Mouse (Mus musculus) brain, adult 2 months (tissue): ENCODE measurements around the gene Acat2.
"Not testable (repeated sequence)": the region's sequence is repeated elsewhere in the genome, so short reads cannot be mapped to it uniquely, and the experiment has no call there.

Experiments used
- DNase-seq: peaks from one replicate; pipeline ENCODE4 v3.0.0; 2011; ENCODE audit warnings: low read depth, low spot score

The Acat2 gene

DNA sequence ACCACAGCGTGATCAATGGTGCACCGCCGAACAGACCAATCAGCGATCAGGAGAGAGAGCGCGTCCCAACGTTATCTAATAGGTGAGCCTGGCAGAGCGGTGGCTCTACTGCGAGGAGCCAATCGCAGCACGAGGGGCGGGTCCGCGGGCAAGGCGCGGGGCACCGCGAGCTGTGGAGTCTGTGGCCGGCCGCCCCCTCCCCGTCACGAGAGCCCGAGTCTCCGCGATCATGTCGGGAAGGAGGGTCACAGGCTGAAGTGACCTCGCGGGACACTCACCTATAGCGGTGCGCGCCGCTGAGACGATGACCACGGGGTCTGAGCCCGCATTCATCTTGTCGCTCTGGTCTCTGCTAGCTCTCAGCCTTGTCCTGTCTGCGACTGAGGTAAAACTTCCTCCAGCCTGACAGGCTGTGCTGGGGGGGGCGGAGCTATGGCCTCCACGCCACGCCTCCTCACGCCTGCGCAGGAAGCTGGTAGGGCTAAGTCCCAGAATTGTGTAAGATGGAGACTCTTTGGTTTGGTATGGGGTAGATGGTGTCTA, at the start of gene Acat2:
Acat2 (minus strand) TSS at position 417 of the 543 bp plus-strand sequence.
- peak; percentile 97 for DNase-seq

DNA sequence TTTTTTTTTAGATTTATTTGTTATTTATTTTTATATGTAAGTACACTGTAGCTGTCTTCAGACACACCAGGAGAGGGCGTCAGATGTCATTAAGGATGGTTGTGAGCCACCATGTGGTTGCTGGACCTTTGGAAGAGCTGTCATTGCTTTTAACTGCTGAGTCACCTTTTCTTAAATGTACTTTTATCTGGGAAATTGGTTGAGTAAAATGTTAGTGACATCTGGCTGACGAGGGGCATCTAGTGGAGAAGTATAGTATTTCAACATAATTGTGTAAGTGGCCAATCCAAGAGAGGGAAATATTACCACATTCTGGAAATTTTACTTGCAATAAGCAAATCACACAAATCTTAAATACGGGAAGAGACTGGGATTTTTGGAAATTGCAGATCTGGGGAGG, 49.3 kb upstream of the Acat2 start:
- DNase-seq, result peak; percentile 80

DNA sequence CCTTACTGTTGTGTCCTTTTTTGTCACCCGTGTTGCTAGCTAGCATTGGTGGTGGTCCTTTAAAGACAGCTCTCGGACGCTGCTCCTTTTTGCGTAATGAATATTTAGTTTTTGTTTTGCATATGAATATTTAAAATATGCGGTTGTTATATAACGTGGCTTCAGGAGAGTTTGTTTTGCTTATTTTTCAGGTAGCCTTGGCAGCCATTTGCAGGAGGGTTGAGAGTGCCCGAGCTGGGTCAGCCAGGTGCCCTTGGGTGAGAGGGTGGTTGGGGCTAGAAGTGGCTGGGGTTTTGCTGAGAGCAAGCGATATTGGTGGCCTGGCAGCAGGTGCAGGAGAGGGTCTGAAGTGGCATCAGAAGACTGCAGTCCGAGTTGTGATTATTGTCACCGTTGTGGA, 48.0 kb upstream of the Acat2 start:
- peak; percentile 17 for DNase-seq

DNA sequence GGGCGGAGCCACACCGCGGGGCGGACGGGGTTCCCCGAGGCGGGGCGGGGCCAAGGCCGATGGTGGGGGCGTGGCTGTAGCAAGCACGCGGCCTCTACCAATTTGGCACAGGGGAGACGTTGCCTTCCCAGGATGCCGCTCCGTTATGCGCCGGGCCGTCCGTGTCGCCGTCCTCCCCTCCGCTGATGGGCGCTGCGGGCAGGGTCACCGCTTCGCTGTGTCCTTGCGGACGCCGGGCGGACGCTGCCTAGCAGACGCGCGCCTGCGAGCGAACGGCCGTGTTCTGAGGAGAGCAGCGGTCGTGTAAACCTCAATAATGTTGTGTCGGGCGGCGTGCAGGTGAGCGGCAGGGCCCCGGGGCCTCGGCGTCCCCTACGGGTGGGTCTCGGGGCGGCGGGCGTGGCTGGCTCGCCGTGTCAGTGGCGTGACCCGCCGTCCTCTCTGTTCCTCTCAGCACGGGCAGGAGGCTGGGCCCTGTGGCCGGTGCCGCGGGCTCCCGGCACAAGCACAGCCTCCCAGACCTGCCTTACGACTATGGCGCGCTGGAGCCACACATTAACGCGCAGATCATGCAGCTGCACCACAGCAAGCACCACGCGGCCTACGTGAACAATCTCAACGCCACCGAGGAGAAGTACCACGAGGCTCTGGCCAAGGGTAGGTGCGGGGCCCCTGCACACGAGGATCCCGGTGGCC, 47.3 kb upstream of the Acat2 start:
- peak; percentile 99 for DNase-seq

DNA sequence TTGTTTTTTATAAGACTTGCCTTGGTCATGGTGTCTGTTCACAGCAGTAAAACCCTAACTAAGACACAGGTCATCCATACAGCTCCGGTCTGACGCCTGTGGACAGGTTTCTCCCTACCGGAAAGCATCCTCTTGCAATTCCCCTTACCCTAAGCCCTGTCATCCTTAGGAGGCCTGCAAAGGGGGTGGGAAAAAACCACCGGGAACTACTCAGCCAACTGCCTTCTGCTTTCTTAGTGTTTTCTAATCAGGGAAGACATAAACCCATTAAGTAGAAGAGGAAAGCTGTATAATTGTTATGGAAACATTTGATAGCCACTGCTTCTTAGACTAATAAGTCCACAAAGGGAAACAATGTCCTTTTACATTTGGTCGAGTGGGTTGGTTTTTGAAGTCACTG, 46.4 kb upstream of the Acat2 start:
- DNase-seq, result no peak

DNA sequence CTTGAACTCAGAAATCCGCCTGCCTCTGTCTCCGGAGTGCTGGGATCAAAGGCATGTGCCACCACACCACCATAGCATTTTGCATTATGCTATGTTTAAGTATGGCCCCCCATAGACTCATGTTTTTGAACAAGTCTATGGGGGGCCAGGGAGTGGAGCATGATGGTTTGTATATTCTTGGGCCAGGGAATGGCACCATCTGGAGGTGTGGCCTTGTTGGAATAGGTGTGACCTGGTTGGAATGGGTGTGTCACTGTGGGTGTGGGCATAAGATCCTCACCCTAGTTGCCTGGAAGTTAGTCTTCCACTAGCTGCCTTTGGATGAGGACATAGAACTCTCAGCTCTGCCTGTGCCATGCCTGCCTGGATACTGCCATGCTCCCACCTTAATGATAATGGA, 46.0 kb upstream of the Acat2 start, which contains the start of gene Sod2:
Sod2 (plus strand) TSS at position 301 of the 400 bp plus-strand sequence.
- not testable (repeated sequence) for DNase-seq

DNA sequence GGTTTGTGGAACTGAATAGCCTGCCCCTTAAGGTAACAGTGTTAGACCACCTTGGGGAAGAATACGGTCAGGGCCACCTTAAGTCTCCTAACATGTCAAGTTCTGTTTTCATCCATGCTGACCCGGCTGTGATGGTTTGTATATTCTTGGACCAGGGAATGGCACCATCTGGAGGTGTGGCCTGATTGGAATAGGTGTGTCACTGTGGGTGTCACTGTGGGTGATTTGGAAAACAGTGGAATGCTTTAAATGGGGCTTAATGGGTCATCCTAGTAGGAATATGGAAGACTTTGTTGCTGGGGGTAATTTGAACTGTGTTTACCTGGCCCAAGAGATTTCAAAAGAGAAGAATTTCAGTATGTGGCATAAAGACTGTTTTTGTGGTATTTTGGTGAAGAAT, 43.9 kb upstream of the Acat2 start:
- DNase-seq, result not testable (repeated sequence)

DNA sequence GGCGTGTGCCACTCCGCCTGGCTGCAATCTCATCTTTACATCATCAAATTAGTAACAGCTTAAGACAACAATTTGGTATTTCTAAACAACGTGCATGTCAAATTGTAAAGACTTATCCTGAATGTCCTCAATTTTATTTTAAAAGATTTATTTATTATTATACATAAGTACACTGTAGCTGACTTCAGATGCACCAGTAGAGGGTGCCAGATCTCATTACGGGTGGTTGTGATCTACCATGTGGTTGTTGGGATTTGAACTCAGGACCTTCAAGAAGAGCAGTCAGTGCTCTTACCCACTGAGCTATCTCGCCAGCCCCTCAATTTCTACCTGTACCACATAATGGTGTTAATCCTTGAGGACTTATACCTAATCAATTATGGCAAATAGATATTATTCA, 41.7 kb upstream of the Acat2 start:
- not testable (repeated sequence) for DNase-seq

DNA sequence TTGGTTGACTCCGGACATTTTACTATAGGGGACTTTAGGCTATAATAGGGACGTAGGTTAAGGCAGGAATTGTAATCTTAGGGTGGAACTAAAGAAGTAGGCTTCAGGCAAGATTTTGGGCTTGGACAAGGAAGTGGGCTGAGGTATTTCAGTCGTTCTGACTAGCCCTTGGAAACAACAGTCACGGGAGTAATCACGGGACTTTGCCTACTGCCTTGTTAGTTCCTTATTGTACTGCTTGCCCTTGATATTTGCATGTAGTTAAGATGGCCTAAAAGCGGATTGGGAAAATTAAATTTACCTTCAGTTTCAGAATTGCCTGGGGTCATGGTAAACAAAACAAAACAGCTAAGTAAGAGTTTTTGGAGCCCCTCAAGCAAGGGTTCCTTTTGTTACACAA, 38.5 kb upstream of the Acat2 start:
- DNase-seq, result no peak

DNA sequence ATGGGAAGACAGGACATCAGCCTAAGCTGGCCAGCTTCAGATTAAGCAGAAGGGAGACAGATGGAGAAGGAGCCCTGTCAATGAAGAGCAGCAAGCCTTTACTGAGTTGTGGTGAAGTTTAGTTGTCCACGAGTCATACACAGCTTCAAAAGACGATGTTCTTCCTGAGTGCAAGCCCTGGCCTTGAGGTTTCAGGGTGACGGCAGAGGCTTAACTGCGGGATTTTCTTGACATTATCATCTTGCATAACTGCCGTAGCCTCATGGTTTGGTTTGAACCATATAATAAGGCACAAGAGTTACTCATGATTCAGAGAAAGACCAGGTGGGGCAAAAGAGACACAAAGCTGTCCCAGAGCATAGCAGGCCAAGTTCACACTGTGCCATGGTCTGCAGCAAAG, 37.3 kb upstream of the Acat2 start:
- no peak for DNase-seq

DNA sequence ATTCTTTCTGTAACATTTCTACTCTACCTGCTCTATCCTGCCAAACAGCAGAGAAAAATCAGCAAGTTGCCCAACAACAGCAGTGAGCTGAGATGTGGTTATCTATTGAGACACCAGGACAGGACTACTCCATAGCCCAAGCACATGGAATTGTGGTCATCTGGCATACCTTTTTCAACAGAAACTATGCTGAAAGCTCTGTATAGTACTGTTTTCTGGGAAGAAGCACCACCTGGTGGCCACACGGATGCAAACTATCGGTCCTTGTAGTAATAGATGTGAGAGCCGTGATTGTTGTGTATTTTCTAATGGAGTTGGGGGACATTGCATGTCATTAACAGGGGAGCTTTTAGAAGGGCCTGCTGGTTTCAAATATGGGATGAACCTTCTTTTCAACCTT, 35.8 kb upstream of the Acat2 start:
- peak; percentile 81 for DNase-seq

DNA sequence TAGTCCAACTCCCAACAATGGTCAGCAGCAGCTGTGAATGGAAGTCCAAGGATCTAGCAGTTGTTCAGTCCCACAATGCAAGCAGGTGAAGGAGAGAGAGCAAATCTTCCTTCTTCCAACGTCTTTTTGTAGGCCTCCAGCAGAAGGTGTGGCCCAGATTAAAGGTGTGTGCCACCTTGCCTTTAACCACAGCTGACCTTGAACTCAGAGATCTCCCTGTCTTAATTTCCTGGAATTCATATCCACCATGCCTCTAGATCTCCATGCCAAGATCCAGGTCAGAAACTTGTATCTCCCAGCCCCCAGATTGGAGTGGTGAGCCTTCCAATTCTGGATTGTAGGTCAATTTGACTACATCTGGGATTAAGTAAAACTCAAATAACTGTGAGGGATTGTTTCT, 33.5 kb upstream of the Acat2 start, which contains the start of gene Wtap:
Wtap (minus strand) TSS at position 101 of the 400 bp plus-strand sequence.
- DNase-seq, result no peak

DNA sequence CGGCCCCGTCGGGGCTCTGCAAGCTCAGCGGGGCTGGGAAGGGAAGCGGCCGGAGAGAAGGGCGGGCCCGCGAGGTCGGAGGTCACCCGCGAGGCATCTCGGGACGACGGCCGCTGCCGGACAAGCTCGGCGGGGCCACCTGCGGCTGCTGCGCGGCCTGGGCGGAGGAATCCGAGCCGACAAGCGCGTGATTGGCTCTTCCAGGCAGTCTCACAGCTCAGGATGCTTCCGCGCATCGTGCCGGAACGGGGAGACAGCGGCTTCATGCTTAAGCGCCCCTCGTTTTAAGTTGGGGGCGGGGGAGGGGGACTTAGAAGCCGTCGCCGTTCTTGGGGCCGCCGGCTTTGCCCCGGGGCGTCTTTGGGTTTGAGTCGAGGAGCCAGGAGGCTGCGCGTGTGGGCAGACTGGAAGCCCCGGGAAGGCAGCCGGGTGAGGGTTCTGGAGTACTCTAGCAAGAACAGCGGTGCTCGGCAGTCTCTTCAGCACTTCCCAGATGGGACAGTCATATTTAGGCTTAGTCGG, 32.0 kb upstream of the Acat2 start:
- peak; percentile 99 for DNase-seq

DNA sequence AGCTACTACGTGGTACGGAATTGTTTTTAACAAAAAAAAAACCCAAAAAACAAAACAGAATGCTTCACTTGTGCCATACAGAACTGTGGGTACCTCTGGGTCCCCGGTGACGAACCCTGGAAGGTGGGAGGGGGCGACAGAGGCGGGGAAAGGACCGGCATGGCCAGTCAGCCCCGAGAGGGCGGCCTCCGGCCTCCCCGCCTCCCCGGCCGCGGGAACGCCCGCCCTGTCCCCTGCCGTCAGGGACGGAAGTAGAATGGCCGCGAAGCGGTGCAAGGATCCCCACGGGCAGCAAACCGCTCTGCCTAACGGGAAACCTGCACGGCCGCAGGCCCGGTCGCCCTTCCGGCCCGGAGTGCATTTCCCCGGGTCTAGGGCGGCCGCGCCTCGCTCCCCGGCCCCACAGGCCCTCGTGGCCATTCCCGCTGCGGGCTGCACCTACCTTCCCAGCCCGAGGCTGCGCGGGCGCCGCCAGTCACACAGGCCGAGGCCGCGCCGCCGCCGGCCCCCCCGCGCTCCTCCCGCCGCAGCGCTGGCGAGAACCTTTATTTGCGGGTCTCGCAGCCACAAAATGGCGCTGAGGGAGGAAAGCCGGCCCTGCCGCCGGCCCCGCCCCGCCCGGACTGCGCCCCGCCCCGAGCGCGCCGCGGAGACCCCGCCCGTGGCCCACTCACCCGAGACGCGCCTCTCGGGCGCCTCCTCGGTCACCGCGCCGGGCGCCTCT, 31.2 kb upstream of the Acat2 start:
- DNase-seq, result peak; percentile 89

DNA sequence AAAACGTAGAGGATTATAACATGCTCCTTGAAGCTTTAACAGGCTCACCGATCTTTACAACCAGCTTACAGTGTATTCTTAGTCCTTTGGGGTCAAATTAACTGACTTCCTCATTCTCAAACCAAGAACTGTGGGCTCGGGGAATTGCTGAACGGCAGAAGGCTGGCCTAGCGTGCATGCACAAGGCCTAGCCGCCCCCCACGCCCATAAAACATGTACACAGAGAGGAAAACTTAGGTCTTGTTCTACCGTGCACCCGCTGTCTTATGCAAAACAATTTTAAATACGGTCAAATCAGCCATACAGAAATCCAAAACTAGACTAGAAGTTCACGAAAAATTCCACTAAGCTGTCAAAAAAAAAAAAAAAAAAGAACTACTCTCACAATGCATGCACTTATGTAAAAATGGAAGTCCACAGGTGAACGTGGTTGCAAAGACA, 30.7 kb upstream of the Acat2 start:
- peak; percentile 44 for DNase-seq

DNA sequence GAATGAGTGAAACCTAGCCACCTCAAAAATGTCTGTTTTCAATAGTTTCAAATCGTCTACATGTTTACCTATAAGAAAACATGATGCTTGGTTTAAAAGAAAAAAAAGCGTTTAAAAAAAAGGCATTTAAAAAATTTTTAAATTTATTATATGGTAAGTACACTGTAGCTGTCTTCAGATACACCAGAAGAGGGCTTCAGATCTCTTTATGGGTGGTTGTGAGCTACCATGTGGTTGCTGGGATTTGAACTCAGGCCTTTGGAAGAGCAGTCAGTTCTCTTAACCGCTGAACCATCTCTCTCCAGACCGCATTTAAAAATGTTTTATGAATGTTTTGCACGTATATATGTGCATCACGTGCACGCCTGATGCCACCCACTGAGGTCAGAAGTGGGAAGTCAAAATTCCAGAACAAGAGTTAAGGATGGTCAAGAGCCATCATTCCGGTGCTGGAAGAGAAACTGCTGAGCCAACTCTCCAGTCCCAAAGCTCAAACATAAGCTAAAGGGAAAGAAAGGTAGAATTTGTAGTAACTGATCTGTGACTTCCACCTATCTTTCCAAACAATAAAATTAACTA, 30.1 kb upstream of the Acat2 start:
- DNase-seq, result no peak

DNA sequence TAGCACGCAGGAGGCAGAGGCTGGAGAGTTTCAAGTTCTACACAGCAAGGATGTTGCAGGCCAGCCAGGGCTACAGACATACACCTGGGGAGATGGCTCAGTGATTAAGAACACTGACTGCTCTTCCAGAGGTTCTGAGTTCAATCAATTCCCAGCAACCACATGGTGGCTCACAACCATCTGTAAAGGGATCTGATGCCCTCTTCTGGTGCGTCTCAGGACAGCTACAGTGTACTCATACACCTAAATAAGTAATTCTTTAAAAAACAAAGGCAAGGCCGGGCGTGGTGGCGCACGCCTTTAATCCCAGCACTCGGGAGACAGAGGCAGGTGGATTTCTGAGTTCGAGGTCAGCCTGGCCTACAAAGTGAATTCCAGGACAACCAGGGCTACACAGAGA, 27.5 kb upstream of the Acat2 start:
- not testable (repeated sequence) for DNase-seq

DNA sequence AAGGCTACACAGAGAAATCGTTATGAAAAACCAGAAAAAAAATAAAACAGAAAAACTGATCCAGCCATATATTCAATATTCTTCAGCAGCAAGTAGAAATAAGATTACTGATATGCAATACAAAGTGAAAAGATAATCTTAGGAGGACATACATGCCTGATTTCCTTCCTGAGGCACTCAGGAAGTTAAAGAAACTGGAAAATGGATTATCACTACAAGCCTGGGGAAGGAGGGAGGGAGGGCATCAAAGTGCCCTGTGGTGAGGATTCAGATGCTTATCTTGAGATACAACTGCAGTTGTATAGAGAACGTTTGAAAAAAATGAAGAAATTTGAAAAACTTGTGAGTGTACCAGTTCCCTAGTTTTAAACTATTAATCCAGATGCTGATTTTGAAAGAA, 23.4 kb upstream of the Acat2 start:
- no peak for DNase-seq

DNA sequence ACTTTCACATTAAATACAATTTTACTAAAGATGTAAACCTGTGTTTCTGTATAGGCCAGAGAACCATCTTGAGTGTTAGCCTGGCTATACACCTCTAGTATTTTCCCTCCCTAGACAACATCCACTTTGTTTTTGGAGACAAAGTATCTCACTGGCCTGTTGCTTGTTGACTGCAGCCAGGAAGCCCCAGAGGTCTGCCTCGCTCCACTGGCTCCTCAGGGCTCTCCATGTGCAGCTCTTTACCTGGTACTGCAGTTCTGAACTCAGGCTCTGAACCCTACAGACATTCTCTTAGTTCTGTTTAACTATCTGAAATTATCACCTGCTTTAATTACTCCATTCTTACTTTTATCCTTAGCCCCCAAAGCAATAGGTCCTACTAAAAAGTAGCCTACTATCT, 18.0 kb upstream of the Acat2 start:
- DNase-seq, result no peak

DNA sequence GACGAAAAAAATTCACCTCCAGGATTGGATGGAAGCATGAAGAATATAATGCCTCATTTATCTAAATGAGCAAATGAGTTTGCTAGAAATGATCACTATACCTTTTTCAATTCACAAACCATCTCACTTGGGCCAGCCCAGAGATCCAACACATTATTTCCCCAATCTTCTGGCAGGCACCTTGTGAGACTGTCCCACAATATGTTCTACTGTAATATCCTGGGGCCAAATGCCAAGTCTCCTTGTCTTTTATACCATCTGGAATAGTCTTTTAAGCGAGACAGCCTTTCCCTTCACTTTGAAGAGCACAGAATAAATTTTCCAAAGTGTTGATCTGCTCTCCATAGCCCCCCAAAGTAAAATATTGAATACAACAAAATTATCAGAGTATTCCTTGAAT, 13.3 kb upstream of the Acat2 start:
- DNase-seq, result peak; percentile 52

DNA sequence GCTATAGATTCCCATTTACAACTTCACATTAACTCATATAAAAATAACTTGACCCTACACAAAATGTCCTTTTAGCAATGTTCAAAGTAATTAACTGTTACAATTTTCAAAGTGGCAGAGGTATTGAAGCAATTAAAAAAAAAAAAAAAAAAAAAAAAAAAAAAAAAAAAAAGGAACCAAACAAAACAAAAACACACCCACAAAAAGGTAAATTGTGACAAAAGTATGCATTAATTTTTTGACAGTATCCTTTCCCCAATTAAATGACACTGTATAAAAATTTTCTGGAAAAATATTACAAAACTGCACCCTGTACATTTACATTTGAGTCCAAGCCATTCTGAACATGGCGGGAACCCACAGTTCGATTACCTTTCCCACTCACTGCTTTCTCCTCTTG, 6.6 kb upstream of the Acat2 start:
- no peak for DNase-seq

DNA sequence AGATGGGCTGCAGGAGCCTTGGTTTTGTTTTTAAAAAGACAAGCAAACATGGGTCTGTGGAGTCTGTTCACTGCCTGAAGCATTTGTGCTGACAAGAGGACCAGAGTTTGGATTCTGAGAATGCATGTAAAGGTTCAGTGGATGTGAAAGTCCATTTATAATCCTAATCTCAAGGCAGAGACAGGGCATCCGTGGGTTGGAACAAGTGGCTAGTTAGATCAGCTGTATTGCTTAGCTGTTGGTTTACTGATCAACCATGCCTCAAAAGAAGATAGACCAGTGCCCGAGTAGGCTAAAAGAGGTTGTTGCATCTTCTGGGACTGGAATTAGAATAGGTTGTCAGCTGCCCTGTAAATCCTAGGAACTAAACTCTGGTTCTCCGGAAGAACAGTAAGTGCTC, 2.9 kb upstream of the Acat2 start:
- no peak for DNase-seq
